In genomic region chr11:83639533-83639932, GRCm38 (mm10) we compare ENCODE assay signal across 11 mouse cellular contexts. TPM values are rescaled to one million over a fixed set of nuclear protein-coding genes. Genes with fewer than 3 reads are reported as not detected.
A peak's percentile ranks its signal among the peaks of the same experiment; 100 is the strongest.
DNase-seq lines count a peak whose midpoint lies in the region; ATAC-seq lines count a peak whose summit lies in the region.
"Had no signal": no experiment of that assay in that cellular context is flagged by ENCODE, and none has a peak within 500 bp of the region (broad histone marks: within the 10 kb centered on the region; RNA-seq: fewer than 3 reads in every experiment).

No protein-coding gene starts in this region.

- WGBS in liver, embryonic 16.5 days (ENCODE audit: insufficient replicate concordance) = 22% methylated on average over 3 of the region's 3 CpGs

- H3K27ac ChIP-seq in liver, embryonic 16.5 days (ENCODE audit: low read length) = peak overlapping the region; percentile 54
- H3K27ac ChIP-seq: hindbrain, embryonic 15.5 days had no signal

- H3K27me3 ChIP-seq in liver, embryonic 16.5 days (ENCODE audit: control insufficient read depth, insufficient read depth, low read depth, low read length) = no peaks in the 10 kb centered on the region
- H3K27me3 ChIP-seq: hindbrain, embryonic 15.5 days had no signal

- no peak overlapping the region for H3K9ac ChIP-seq in liver, embryonic 16.5 days (ENCODE audit: low read depth, low read length)
- H3K9ac ChIP-seq: hindbrain, embryonic 15.5 days had no signal

- no peak for ATAC-seq in liver, embryonic 16.5 days (ENCODE audit: low read depth)
- ATAC-seq in granulocyte monocyte progenitor cell, adult 5-6 weeks (replicated peaks; ENCODE audit: poor library complexity, severe bottlenecking) = peak; percentile 29

- no peak overlapping the region for H3K4me3 ChIP-seq in liver, embryonic 16.5 days (ENCODE audit: low read depth, low read length)
- H3K4me3 ChIP-seq: hindbrain, embryonic 15.5 days had no signal

- H3K9me3 ChIP-seq in liver, embryonic 16.5 days (replicated peaks; ENCODE audit: control insufficient read depth, low read length) = no peaks in the 10 kb centered on the region
- H3K9me3 ChIP-seq: hindbrain, embryonic 15.5 days had no signal

- no peak overlapping the region for H3K4me2 ChIP-seq in liver, embryonic 16.5 days (ENCODE audit: low read depth, low read length)
- H3K4me2 ChIP-seq: hindbrain, embryonic 15.5 days had no signal

- no peaks in the 10 kb centered on the region for H3K4me1 ChIP-seq in liver, embryonic 16.5 days (ENCODE audit: control insufficient read depth, low read depth, low read length)
- H3K4me1 ChIP-seq: hindbrain, embryonic 15.5 days had no signal

- DNase-seq in liver = no peak
- peak; percentile 23 for DNase-seq in ES-CJ7 (ENCODE audit: low read depth, low spot score)
- DNase-seq in thymus, postnatal 0 days (ENCODE audit: low spot score) = peak; percentile 79
- DNase-seq in MN1 (ENCODE audit: low spot score) = no peak
- no peak for DNase-seq in right cerebral cortex, postnatal 36 days (ENCODE audit: low spot score in 2 of 2)
- DNase-seq: cerebellum, postnatal 25 days had no signal

- H3K36me3 ChIP-seq in liver, embryonic 16.5 days (ENCODE audit: control insufficient read depth, insufficient read depth) = no peaks in the 10 kb centered on the region
- H3K36me3 ChIP-seq: hindbrain, embryonic 15.5 days had no signal

RNA-seq across cellular contexts. Expression of gene Rpl9-ps1, which starts 5.9 kb away (rescaled TPM):
- polyA plus RNA-seq in liver, embryonic 16.5 days (2015; fragmentation: Nextera tagmentation; extraction: Ambion mirVana) = not detected in 2 replicates
- total RNA-seq in granulocyte monocyte progenitor cell, adult 5-6 weeks (2014; fragmentation: Nextera tagmentation) = not detected in 2 replicates
- not detected in 2 replicates for total RNA-seq in granulocyte monocyte progenitor cell, adult 5-6 weeks (2017)
- not detected in 2 replicates for polyA plus RNA-seq in thymus, postnatal 0 days (2015; fragmentation: Nextera tagmentation; extraction: Ambion mirVana)
- total RNA-seq: adrenal gland, adult 18-20 months; layer of hippocampus, postnatal 14 days had no signal
- polyA plus RNA-seq: hindbrain, embryonic 15.5 days had no signal

RNA-seq across cellular contexts. Expression of gene Ccl3, which starts 9.6 kb away (rescaled TPM):
- 0.34 and 0.44 TPM in 2 replicates for polyA plus RNA-seq in liver, embryonic 16.5 days (2015; fragmentation: Nextera tagmentation; extraction: Ambion mirVana)
- total RNA-seq in granulocyte monocyte progenitor cell, adult 5-6 weeks (2014; fragmentation: Nextera tagmentation) = 5.5 and 6.5 TPM in 2 replicates
- 78.6 and 86.4 TPM in 2 replicates for total RNA-seq in granulocyte monocyte progenitor cell, adult 5-6 weeks (2017)
- 0.68 and 1.5 TPM in 2 replicates for polyA plus RNA-seq in thymus, postnatal 0 days (2015; fragmentation: Nextera tagmentation; extraction: Ambion mirVana)
- total RNA-seq: layer of hippocampus, postnatal 14 days had no signal

RNA-seq across cellular contexts. Expression of gene Ccl4, which starts 22.9 kb away (rescaled TPM):
- polyA plus RNA-seq in liver, embryonic 16.5 days (2015; fragmentation: Nextera tagmentation; extraction: Ambion mirVana) = 0.48 and 0.50 TPM in 2 replicates
- 2.1 TPM in 1 of 2 replicates, not detected in the other for total RNA-seq in granulocyte monocyte progenitor cell, adult 5-6 weeks (2014; fragmentation: Nextera tagmentation)
- total RNA-seq in granulocyte monocyte progenitor cell, adult 5-6 weeks (2017) = 15.2 and 26.9 TPM in 2 replicates
- polyA plus RNA-seq in thymus, postnatal 0 days (2015; fragmentation: Nextera tagmentation; extraction: Ambion mirVana) = 3.0 and 3.2 TPM in 2 replicates
- total RNA-seq: adrenal gland, adult 18-20 months; layer of hippocampus, postnatal 14 days had no signal

RNA-seq across cellular contexts. Expression of gene Ccl6, which starts 46.6 kb away (rescaled TPM):
- polyA plus RNA-seq in liver, embryonic 16.5 days (2015; fragmentation: Nextera tagmentation; extraction: Ambion mirVana) = 16.3 and 16.9 TPM in 2 replicates
- total RNA-seq in granulocyte monocyte progenitor cell, adult 5-6 weeks (2014; fragmentation: Nextera tagmentation) = 8.8 and 13.4 TPM in 2 replicates
- total RNA-seq in granulocyte monocyte progenitor cell, adult 5-6 weeks (2017) = 16.9 and 19.6 TPM in 2 replicates
- 12.1 and 13.7 TPM in 2 replicates for polyA plus RNA-seq in thymus, postnatal 0 days (2015; fragmentation: Nextera tagmentation; extraction: Ambion mirVana)

Comparison
In these comparisons a context has a peak if more than half of its experiments do, and no peak if none do; other contexts are left out.
1. DNase-seq: peak in ES-CJ7 (single experiment) and thymus, postnatal 0 days (single experiment); none in liver (single experiment), MN1 (single experiment) and right cerebral cortex, postnatal 36 days (0 of 2).